Mouse (Mus musculus): ENCODE measurements around the gene Fam78b.

Gene Fam78b

GRCm38 (mm10) chr1:167001174-167001843, at the start of gene Fam78b:
Fam78b (plus strand) TSS chr1:167001417.
- Histone ChIP-seq H3K4me1 (replicated peaks; ENCODE audit: low read depth, low read length) (peaks cover 23% of the 10 kb centered on the region), H3K4me3 (replicated peaks; ENCODE audit: low read length) (peak within 1 kb of the TSS; percentile 89), H3K27me3 (ENCODE audit: insufficient read depth, low read length) (peaks cover 49% of the 10 kb centered on the region), H3K36me3 (ENCODE audit: insufficient read depth, low read length) (no peaks in the 10 kb centered on the region), H3K9me3 (ENCODE audit: low read length) (no peaks in the 10 kb centered on the region)
- TF ChIP-seq CTCF (conservative IDR thresholded peaks at IDR 0.05; ENCODE audit: low read length) (no peak), NANOG (IDR thresholded peaks at IDR 0.05; ENCODE audit: borderline replicate concordance, low read length) (no peak), POU5F1 (IDR thresholded peaks at IDR 0.05; ENCODE audit: borderline replicate concordance, low read length) (no peak)

DNA sequence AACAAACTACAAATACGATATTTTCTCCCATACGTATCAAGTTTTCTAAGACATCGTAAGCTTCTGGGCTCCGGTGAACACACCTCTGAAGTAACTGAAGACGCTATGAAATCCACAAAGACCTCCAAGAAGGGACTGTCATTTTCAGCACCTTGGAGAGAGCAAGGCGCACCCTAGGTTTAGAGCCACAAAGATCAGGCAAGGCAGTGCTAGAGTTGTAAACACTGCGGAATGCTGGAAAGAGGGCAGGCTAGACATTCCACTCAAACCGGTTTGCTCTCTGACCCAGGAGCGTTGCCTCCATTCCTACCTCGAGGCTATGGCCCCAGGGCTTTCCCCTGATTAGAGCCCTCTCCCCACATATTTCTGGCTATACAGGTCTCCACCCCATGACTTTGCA, 36.7 kb upstream of the Fam78b start:
- TF ChIP-seq CTCF (conservative IDR thresholded peaks at IDR 0.05; ENCODE audit: low read length) (no peak), POU5F1 (IDR thresholded peaks at IDR 0.05; ENCODE audit: borderline replicate concordance, low read length) (no peak), NANOG (IDR thresholded peaks at IDR 0.05; ENCODE audit: borderline replicate concordance, low read length) (no peak)
- H3K4me3 ChIP-seq (replicated peaks; ENCODE audit: low read length): no peak overlapping the region

DNA sequence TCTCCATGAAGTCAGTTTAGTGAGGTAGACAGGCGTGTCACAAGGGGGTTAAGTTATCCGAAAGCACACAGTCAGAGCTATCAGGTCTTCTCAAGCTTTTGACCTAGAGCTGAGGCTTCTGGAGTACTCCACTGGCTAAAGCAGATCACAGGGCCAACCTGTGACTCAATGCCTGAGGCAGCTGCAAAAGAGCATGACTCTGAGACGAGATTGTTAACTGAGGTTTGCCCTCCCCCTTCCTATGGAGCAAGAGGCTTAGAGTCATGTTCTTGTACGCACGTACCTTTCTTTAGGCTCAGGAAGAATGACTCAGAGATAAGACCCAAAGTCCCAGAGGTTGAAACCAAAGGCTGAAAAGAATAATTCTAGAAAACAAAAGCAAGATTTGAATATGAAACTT, 32.9 kb upstream of the Fam78b start:
- H3K4me1 ChIP-seq (replicated peaks; ENCODE audit: low read depth, low read length): peaks cover 6% of the 10 kb centered on the region
- no peaks in the 10 kb centered on the region for H3K27me3 ChIP-seq (ENCODE audit: insufficient read depth, low read length)
- H3K36me3 ChIP-seq (ENCODE audit: insufficient read depth, low read length): no peaks in the 10 kb centered on the region
- peaks cover 4% of the 10 kb centered on the region; the same call in 1 of the 2 replicates for H3K9me3 ChIP-seq (ENCODE audit: low read length)
- H3K4me3 ChIP-seq (replicated peaks; ENCODE audit: low read length): no peak overlapping the region
- TF ChIP-seq CTCF (conservative IDR thresholded peaks at IDR 0.05; ENCODE audit: low read length) (no peak), NANOG (IDR thresholded peaks at IDR 0.05; ENCODE audit: borderline replicate concordance, low read length) (no peak), POU5F1 (IDR thresholded peaks at IDR 0.05; ENCODE audit: borderline replicate concordance, low read length) (no peak)

More for the DNA sequence above, 36.7 kb upstream of the Fam78b start:
- Histone ChIP-seq H3K4me1 (replicated peaks; ENCODE audit: low read depth, low read length) (peaks cover 6% of the 10 kb centered on the region), H3K9me3 (ENCODE audit: low read length) (peaks cover 4% of the 10 kb centered on the region; the same call in 1 of the 2 replicates), H3K36me3 (ENCODE audit: insufficient read depth, low read length) (no peaks in the 10 kb centered on the region), H3K27me3 (ENCODE audit: insufficient read depth, low read length) (no peaks in the 10 kb centered on the region)

DNA sequence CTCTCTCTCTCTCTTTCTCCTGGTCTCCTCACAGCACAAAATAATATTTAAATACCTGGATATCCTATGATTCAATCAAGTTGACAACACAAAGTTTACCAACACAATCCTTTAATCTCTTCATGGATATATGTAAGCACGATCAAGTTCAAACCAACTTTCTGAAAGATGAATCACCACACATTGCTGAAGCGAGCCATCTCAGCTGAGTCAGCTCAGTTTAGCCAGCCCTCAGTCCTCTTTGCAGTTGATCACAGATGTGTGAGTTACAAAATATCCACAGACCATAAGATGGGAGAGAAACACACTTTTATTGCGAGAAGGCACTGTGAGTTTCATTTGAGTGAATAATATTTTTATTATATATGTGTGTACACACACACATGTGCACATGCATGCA, 27.5 kb upstream of the Fam78b start:
- Histone ChIP-seq H3K36me3 (ENCODE audit: insufficient read depth, low read length) (no peaks in the 10 kb centered on the region), H3K4me1 (replicated peaks; ENCODE audit: low read depth, low read length) (no peaks in the 10 kb centered on the region), H3K9me3 (ENCODE audit: low read length) (peaks cover 4% of the 10 kb centered on the region; the same call in 1 of the 2 replicates), H3K4me3 (replicated peaks; ENCODE audit: low read length) (no peak overlapping the region), H3K27me3 (ENCODE audit: insufficient read depth, low read length) (no peaks in the 10 kb centered on the region)
- TF ChIP-seq CTCF (conservative IDR thresholded peaks at IDR 0.05; ENCODE audit: low read length) (no peak), NANOG (IDR thresholded peaks at IDR 0.05; ENCODE audit: borderline replicate concordance, low read length) (no peak), POU5F1 (IDR thresholded peaks at IDR 0.05; ENCODE audit: borderline replicate concordance, low read length) (no peak)

DNA sequence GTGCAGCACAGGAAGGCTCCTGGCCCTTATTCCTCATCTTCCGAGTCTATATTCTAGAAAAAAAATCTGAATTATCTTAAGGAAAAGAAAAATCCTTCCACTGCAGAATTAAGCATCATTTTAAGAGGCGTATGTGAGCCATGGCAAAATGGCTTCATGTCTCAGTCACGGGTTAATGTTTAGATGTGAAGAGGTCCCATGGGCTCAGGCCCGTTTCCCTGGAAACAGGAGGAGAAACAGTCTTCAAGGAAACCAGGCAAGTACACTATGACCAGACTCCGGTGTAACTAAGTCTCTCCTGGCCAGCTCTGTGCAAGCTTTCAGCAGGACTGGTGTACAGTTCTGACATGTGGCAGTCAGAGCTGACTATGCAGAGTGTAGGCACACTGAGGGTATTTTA, 22.6 kb upstream of the Fam78b start:
- Histone ChIP-seq H3K9me3 (ENCODE audit: low read length) (no peaks in the 10 kb centered on the region), H3K36me3 (ENCODE audit: insufficient read depth, low read length) (no peaks in the 10 kb centered on the region), H3K4me1 (replicated peaks; ENCODE audit: low read depth, low read length) (no peaks in the 10 kb centered on the region), H3K4me3 (replicated peaks; ENCODE audit: low read length) (no peak overlapping the region), H3K27me3 (ENCODE audit: insufficient read depth, low read length) (no peaks in the 10 kb centered on the region)
- TF ChIP-seq POU5F1 (IDR thresholded peaks at IDR 0.05; ENCODE audit: borderline replicate concordance, low read length) (no peak), NANOG (IDR thresholded peaks at IDR 0.05; ENCODE audit: borderline replicate concordance, low read length) (no peak), CTCF (conservative IDR thresholded peaks at IDR 0.05; ENCODE audit: low read length) (no peak)

GRCm38 (mm10) chr1:166994266-166994665, 7.0 kb upstream of the Fam78b start:
- Histone ChIP-seq H3K9me3 (ENCODE audit: low read length) (no peaks in the 10 kb centered on the region), H3K27me3 (ENCODE audit: insufficient read depth, low read length) (peaks cover 25% of the 10 kb centered on the region), H3K36me3 (ENCODE audit: insufficient read depth, low read length) (no peaks in the 10 kb centered on the region), H3K4me3 (replicated peaks; ENCODE audit: low read length) (no peak overlapping the region), H3K4me1 (replicated peaks; ENCODE audit: low read depth, low read length) (no peaks in the 10 kb centered on the region)
- no peak for TF ChIP-seq POU5F1 (IDR thresholded peaks at IDR 0.05; ENCODE audit: borderline replicate concordance, low read length)
- no peak for TF ChIP-seq CTCF (conservative IDR thresholded peaks at IDR 0.05; ENCODE audit: low read length)
- TF ChIP-seq NANOG (IDR thresholded peaks at IDR 0.05; ENCODE audit: borderline replicate concordance, low read length): no peak

GRCm38 (mm10) chr1:166996250-166996649, 5.0 kb upstream of the Fam78b start:
- Histone ChIP-seq H3K36me3 (ENCODE audit: insufficient read depth, low read length) (no peaks in the 10 kb centered on the region), H3K4me1 (replicated peaks; ENCODE audit: low read depth, low read length) (peaks cover 5% of the 10 kb centered on the region; the same call in 1 of the 2 replicates), H3K9me3 (ENCODE audit: low read length) (no peaks in the 10 kb centered on the region), H3K27me3 (ENCODE audit: insufficient read depth, low read length) (peaks cover 31% of the 10 kb centered on the region), H3K4me3 (replicated peaks; ENCODE audit: low read length) (no peak overlapping the region)
- TF ChIP-seq CTCF (conservative IDR thresholded peaks at IDR 0.05; ENCODE audit: low read length) (no peak), POU5F1 (IDR thresholded peaks at IDR 0.05; ENCODE audit: borderline replicate concordance, low read length) (no peak), NANOG (IDR thresholded peaks at IDR 0.05; ENCODE audit: borderline replicate concordance, low read length) (no peak)

DNA sequence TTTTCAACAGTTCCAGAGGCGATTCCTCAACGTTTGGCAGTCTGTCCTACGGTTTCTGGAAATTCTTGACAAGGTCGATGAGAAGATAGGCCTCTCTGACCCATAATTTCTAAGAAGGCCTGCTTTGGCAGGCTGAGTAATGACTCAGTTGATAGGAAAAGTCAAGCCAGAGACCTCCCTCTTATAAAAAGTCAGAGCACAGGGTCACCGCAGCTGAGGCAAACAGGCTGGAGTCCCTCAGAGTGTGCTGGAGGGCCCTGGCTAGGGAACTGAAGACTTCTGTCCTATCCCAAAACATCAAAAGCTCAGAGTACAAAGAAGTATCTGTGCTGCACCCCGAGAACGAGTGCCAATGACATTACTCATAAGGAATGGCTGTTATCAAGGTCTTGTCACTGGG, 4.4 kb upstream of the Fam78b start:
- TF ChIP-seq POU5F1 (IDR thresholded peaks at IDR 0.05; ENCODE audit: borderline replicate concordance, low read length) (no peak), NANOG (IDR thresholded peaks at IDR 0.05; ENCODE audit: borderline replicate concordance, low read length) (no peak), CTCF (conservative IDR thresholded peaks at IDR 0.05; ENCODE audit: low read length) (no peak)
- H3K27me3 ChIP-seq (ENCODE audit: insufficient read depth, low read length): peaks cover 36% of the 10 kb centered on the region
- peaks cover 6% of the 10 kb centered on the region for H3K4me1 ChIP-seq (replicated peaks; ENCODE audit: low read depth, low read length)
- no peaks in the 10 kb centered on the region for H3K9me3 ChIP-seq (ENCODE audit: low read length)
- H3K4me3 ChIP-seq (replicated peaks; ENCODE audit: low read length): no peak overlapping the region
- no peaks in the 10 kb centered on the region for H3K36me3 ChIP-seq (ENCODE audit: insufficient read depth, low read length)
